In genomic region chr10:93070121-93070898, GRCm38 (mm10) we compare ENCODE assay signal across 7 mouse cellular contexts. TPM values are rescaled to one million over a fixed set of nuclear protein-coding genes. Genes with fewer than 3 reads are reported as not detected.
DNase-seq lines count a peak whose midpoint lies in the region; TF ChIP-seq lines count a peak whose summit lies in the region.

No protein-coding gene starts in this region.

- DNase-seq in urinary bladder, postnatal 25 days (ENCODE audit: low spot score), result peak; percentile 31
- no peak for DNase-seq in urinary bladder, postnatal 4 days (ENCODE audit: low spot score in 2 of 2)
- DNase-seq in adrenal gland, adult 8-10 months, result peak; percentile 36
- peak; percentile 53 to 62 for DNase-seq in frontal cortex, postnatal 10 days (ENCODE audit: low spot score in 2 of 2)
- DNase-seq in kidney, adult 8-10 months, result peak; percentile 39 to 56
- DNase-seq in lung, adult 2 months, result peak; percentile 30
- peak; percentile 70 to 90 for DNase-seq in spleen, postnatal 10 days (ENCODE audit: low spot score in 2 of 2)

- H3K4me1 ChIP-seq in lung, adult 2 months (ENCODE audit: control insufficient read depth, insufficient read depth, low read length), result no peaks in the 10 kb centered on the region; the same call in 1 of the 2 replicates

- TF ChIP-seq CTCF in lung, adult 2 months (IDR thresholded peaks at IDR 0.05; ENCODE audit: insufficient read depth, low read length), result peak; percentile 71

- WGBS in lung, adult 2 months, result 44% methylated on average over 9 of the region's 9 CpGs

- no peak overlapping the region for H3K4me3 ChIP-seq in lung, adult 2 months (replicated peaks; ENCODE audit: extremely low read depth, low read depth, low read length)

- TF ChIP-seq POLR2A in lung, adult 2 months (IDR thresholded peaks at IDR 0.05; ENCODE audit: borderline replicate concordance, extremely low read depth, low read depth, low read length), result no peak

RNA-seq across cellular contexts. Expression of gene Cfap54, which starts 11.1 kb away (rescaled TPM):
- 1 to 10 TPM; 4.0 to 6.1 (median 5.1) TPM for total RNA-seq in adrenal gland, adult 8-10 months (2022)
- polyA plus RNA-seq in lung, adult 2 months (2012; rRNA removed), result 2.3 and 3.7 TPM in 2 replicates

Comparison
In these comparisons a context has a peak if more than half of its experiments do, and no peak if none do; other contexts are left out.
1. DNase-seq: peak in urinary bladder, postnatal 25 days (single experiment), adrenal gland, adult 8-10 months (single experiment), frontal cortex, postnatal 10 days (2 of 2), kidney, adult 8-10 months (2 of 2), lung, adult 2 months (single experiment) and spleen, postnatal 10 days (2 of 2); none in urinary bladder, postnatal 4 days (0 of 2).